Mouse (Mus musculus): ENCODE measurements around the gene Sdk2. TPM values are rescaled to one million over a fixed set of nuclear protein-coding genes. Genes with fewer than 3 reads are reported as not detected.

Gene Sdk2
- total and polyA plus RNA-seq, 2 experiments from 2014 or later, result 1.9 to 18.5 TPM

GRCm38 (mm10) chr11:113777878-113778464 is 288.9 kb downstream of the Sdk2 start:
- WGBS, result 86% methylated on average over 8 of the region's 8 CpGs
- no peak for TF ChIP-seq CTCF (IDR thresholded peaks at IDR 0.05; ENCODE audit: low read depth)
- no peaks in the 10 kb centered on the region for H3K27me3 ChIP-seq (ENCODE audit: insufficient read depth, low read length)
- H3K27ac ChIP-seq (ENCODE audit: low read depth, low read length), result no peak overlapping the region
- no peak for DNase-seq
- H3K4me3 ChIP-seq (ENCODE audit: low read depth, low read length), result no peak overlapping the region
- H3K36me3 ChIP-seq (ENCODE audit: insufficient read depth), result no peaks in the 10 kb centered on the region
- no peak overlapping the region for H3K4me2 ChIP-seq (ENCODE audit: low read depth)
- peaks cover 7% of the 10 kb centered on the region; the same call in 1 of the 2 replicates for H3K4me1 ChIP-seq (ENCODE audit: insufficient read depth)
- no peak for ATAC-seq
- H3K9me3 ChIP-seq (ENCODE audit: low read length), result no peaks in the 10 kb centered on the region
- 0 out of 2 replicates have a peak overlapping the region, but pooled peaks have one; percentile 22 for H3K9ac ChIP-seq

- no peak overlapping the region for H3K9ac ChIP-seq
- ATAC-seq (no peak), DNase-seq (no peak)
- no peak overlapping the region for H3K4me3 ChIP-seq (ENCODE audit: low read depth, low read length)
- H3K27ac ChIP-seq (ENCODE audit: low read depth, low read length), result no peak overlapping the region
- no peaks in the 10 kb centered on the region for H3K36me3 ChIP-seq (ENCODE audit: insufficient read depth)
- peaks cover under 1% of the 10 kb centered on the region; the same call in 1 of the 2 replicates for H3K4me1 ChIP-seq (ENCODE audit: insufficient read depth)
- no peaks in the 10 kb centered on the region for H3K9me3 ChIP-seq (ENCODE audit: low read length)
- H3K4me2 ChIP-seq (ENCODE audit: low read depth), result no peak overlapping the region
- no peak for TF ChIP-seq CTCF (IDR thresholded peaks at IDR 0.05; ENCODE audit: low read depth)
- H3K27me3 ChIP-seq (ENCODE audit: insufficient read depth, low read length), result no peaks in the 10 kb centered on the region
- WGBS, result 66% methylated on average over 14 of the region's 14 CpGs
Measured at GRCm38 (mm10) chr11:113776851-113777511, 289.9 kb downstream of the Sdk2 start.

GRCm38 (mm10) chr11:113774773-113775172 is 292.1 kb downstream of the Sdk2 start:
- TF ChIP-seq CTCF (IDR thresholded peaks at IDR 0.05; ENCODE audit: low read depth), result no peak
- Histone ChIP-seq H3K36me3 (ENCODE audit: insufficient read depth) (no peaks in the 10 kb centered on the region), H3K4me1 (ENCODE audit: insufficient read depth) (no peaks in the 10 kb centered on the region; the same call in 1 of the 2 replicates), H3K4me2 (ENCODE audit: low read depth) (no peak overlapping the region), H3K27ac (ENCODE audit: low read depth, low read length) (no peak overlapping the region), H3K9me3 (ENCODE audit: low read length) (no peaks in the 10 kb centered on the region), H3K4me3 (ENCODE audit: low read depth, low read length) (no peak overlapping the region), H3K27me3 (ENCODE audit: insufficient read depth, low read length) (no peaks in the 10 kb centered on the region), H3K9ac (no peak overlapping the region)
- WGBS, result 48% methylated on average over 3 of the region's 3 CpGs
- DNase-seq (peak; percentile 54), ATAC-seq (peak; percentile 45; the same call in 1 of the 2 replicates)

DNA sequence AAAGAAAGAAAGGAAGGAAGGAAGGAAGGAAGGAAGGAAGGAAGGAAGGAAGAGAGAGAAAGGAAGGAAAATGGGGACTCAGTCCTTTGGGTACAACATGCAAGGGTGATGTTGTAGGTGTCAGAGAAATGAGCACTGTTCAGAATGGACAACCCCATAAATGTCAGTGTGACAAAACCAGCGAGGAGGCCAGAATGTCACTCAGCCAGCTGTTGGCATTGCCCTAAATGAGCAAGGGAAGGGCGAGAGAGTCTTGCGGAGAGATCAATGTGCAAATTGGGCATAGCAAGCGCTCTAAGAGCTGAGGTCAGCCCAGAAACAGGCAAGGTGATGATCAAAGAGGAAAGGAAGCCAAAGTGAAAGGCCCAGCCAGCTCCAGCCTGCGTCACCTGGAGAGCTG is 293.7 kb downstream of the Sdk2 start:
- H3K9me3 ChIP-seq (ENCODE audit: low read length), result no peaks in the 10 kb centered on the region
- 91% methylated on average over 5 of the region's 5 CpGs for WGBS
- H3K4me2 ChIP-seq (ENCODE audit: low read depth), result no peak overlapping the region
- H3K9ac ChIP-seq, result no peak overlapping the region
- H3K4me1 ChIP-seq (ENCODE audit: insufficient read depth), result 0 out of 2 replicates have a peak, but pooled peaks cover 2% of the 10 kb centered on the region
- no peak for ATAC-seq
- DNase-seq, result no peak
- no peak for TF ChIP-seq CTCF (IDR thresholded peaks at IDR 0.05; ENCODE audit: low read depth)
- H3K36me3 ChIP-seq (ENCODE audit: insufficient read depth), result no peaks in the 10 kb centered on the region
- no peak overlapping the region for H3K27ac ChIP-seq (ENCODE audit: low read depth, low read length)
- no peak overlapping the region for H3K4me3 ChIP-seq (ENCODE audit: low read depth, low read length)
- no peaks in the 10 kb centered on the region for H3K27me3 ChIP-seq (ENCODE audit: insufficient read depth, low read length)

GRCm38 (mm10) chr11:113771187-113771586 is 295.7 kb downstream of the Sdk2 start:
- Histone ChIP-seq H3K4me3 (ENCODE audit: low read depth, low read length) (no peak overlapping the region), H3K9me3 (ENCODE audit: low read length) (no peaks in the 10 kb centered on the region), H3K36me3 (ENCODE audit: insufficient read depth) (no peaks in the 10 kb centered on the region), H3K27ac (ENCODE audit: low read depth, low read length) (no peak overlapping the region), H3K9ac (no peak overlapping the region), H3K4me1 (ENCODE audit: insufficient read depth) (0 out of 2 replicates have a peak, but pooled peaks cover 12% of the 10 kb centered on the region), H3K27me3 (ENCODE audit: insufficient read depth, low read length) (no peaks in the 10 kb centered on the region), H3K4me2 (ENCODE audit: low read depth) (no peak overlapping the region)
- no peak for TF ChIP-seq CTCF (IDR thresholded peaks at IDR 0.05; ENCODE audit: low read depth)
- DNase-seq (no peak), ATAC-seq (no peak)
- 66% methylated on average over 13 of the region's 13 CpGs for WGBS

GRCm38 (mm10) chr11:113768356-113768755 is 298.5 kb downstream of the Sdk2 start:
- H3K36me3 ChIP-seq (ENCODE audit: insufficient read depth), result no peaks in the 10 kb centered on the region
- ATAC-seq (no peak), DNase-seq (peak; percentile 53)
- 0 out of 2 replicates have a peak, but pooled peaks cover 12% of the 10 kb centered on the region for H3K4me1 ChIP-seq (ENCODE audit: insufficient read depth)
- no peaks in the 10 kb centered on the region for H3K27me3 ChIP-seq (ENCODE audit: insufficient read depth, low read length)
- TF ChIP-seq CTCF (IDR thresholded peaks at IDR 0.05; ENCODE audit: low read depth), result no peak
- no peak overlapping the region for H3K4me3 ChIP-seq (ENCODE audit: low read depth, low read length)
- no peak overlapping the region for H3K27ac ChIP-seq (ENCODE audit: low read depth, low read length)
- no peak overlapping the region for H3K9ac ChIP-seq
- H3K9me3 ChIP-seq (ENCODE audit: low read length), result no peaks in the 10 kb centered on the region
- 44% methylated on average over 3 of the region's 3 CpGs for WGBS
- H3K4me2 ChIP-seq (ENCODE audit: low read depth), result no peak overlapping the region

DNA sequence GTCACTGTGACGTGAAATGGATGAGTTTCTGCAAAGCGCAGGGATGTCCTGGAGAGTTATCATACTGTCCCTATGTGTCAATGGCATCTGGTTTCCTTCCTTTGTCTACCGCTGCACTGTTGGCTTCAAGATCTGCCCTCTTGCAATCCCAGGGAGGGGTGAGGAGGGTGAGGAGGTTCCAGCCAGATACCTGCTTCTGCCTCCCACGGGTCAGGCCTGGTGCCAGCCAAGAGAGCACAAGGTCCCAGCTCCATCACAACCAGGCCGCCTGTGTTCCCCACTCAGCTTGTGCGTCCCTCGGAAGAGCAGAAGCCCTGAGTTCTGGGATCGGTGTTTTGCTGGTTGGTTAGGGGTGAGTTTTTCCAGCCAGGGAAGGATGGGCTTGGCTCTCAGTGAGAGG is 299.6 kb downstream of the Sdk2 start:
- Histone ChIP-seq H3K4me1 (ENCODE audit: insufficient read depth) (0 out of 2 replicates have a peak, but pooled peaks cover 12% of the 10 kb centered on the region), H3K27me3 (ENCODE audit: insufficient read depth, low read length) (no peaks in the 10 kb centered on the region), H3K9me3 (ENCODE audit: low read length) (no peaks in the 10 kb centered on the region), H3K4me3 (ENCODE audit: low read depth, low read length) (no peak overlapping the region), H3K36me3 (ENCODE audit: insufficient read depth) (no peaks in the 10 kb centered on the region), H3K9ac (no peak overlapping the region), H3K27ac (ENCODE audit: low read depth, low read length) (no peak overlapping the region), H3K4me2 (ENCODE audit: low read depth) (no peak overlapping the region)
- ATAC-seq (peak; percentile 18; the same call in 1 of the 2 replicates), DNase-seq (no peak)
- no peak for TF ChIP-seq CTCF (IDR thresholded peaks at IDR 0.05; ENCODE audit: low read depth)
- WGBS, result 61% methylated on average over 8 of the region's 8 CpGs

All from forebrain, postnatal 0 days (tissue).